Mouse (Mus musculus) hindbrain, embryonic 14.5 days (tissue): ENCODE results near the gene Zfp423. TPM values are rescaled to one million over a fixed set of nuclear protein-coding genes. Genes with fewer than 3 reads are reported as not detected.
A peak's percentile ranks its signal among the peaks of the same experiment; 100 is the strongest.

Experiments used
- ATAC-seq: fragments of 200-750 bp; cut with Nextera tagmentation; 2 replicates; pipeline ENCODE4 v1.8.0; 2017; ENCODE audit warnings: moderate number of reproducible peaks, mild to moderate bottlenecking, moderate TSS enrichment, moderate library complexity; ENCODE audit not compliant: low FRiP score
- DNase-seq: peaks from one replicate; pipeline ENCODE4 v3.0.0-alpha.2; 2015; ENCODE audit warnings: low spot score
- H3K27ac ChIP-seq: fragments of 300-500 bp; sonication (generic); 2 replicates; pipeline ENCODE4 v1.5.1; 2014; ENCODE audit warnings: mild to moderate bottlenecking, moderate library complexity
- H3K27me3 ChIP-seq: fragments of 300-500 bp; sonication (generic); 2 replicates; pipeline ENCODE4 v1.6.1; 2014; ENCODE audit warnings: mild to moderate bottlenecking, low read length, mixed read lengths; ENCODE audit not compliant: control insufficient read depth, insufficient read depth
- H3K36me3 ChIP-seq: fragments of 300-500 bp; sonication (generic); replicated peaks from 2 replicates; pipeline ENCODE4 v1.6.1; 2014; ENCODE audit not compliant: control insufficient read depth, insufficient read depth
- H3K4me1 ChIP-seq: fragments of 300-500 bp; sonication (generic); replicated peaks from 2 replicates; pipeline ENCODE4 v1.6.1; 2014; ENCODE audit warnings: antibody characterized with exemption, low read length, mixed read lengths; ENCODE audit not compliant: control insufficient read depth, insufficient read depth
- H3K4me2 ChIP-seq: fragments of 300-500 bp; sonication (generic); replicated peaks from 2 replicates; pipeline ENCODE4 v1.6.1; 2014; ENCODE audit warnings: mild to moderate bottlenecking, moderate library complexity
- H3K4me3 ChIP-seq: fragments of 300-500 bp; sonication (generic); replicated peaks from 2 replicates; pipeline ENCODE4 v1.5.1; 2014; ENCODE audit warnings: mild to moderate bottlenecking, low read length
- H3K9ac ChIP-seq: fragments of 300-500 bp; sonication (generic); 2 replicates; pipeline ENCODE4 v1.6.1; 2014
- H3K9me3 ChIP-seq: fragments of 300-500 bp; sonication (generic); 2 replicates; pipeline ENCODE4 v1.6.1; 2016; ENCODE audit warnings: low read length; ENCODE audit not compliant: control insufficient read depth
- WGBS: fragments of 180-500 bp; shearing (Covaris S2); extraction: QIAGEN DNeasy Blood & Tissue Kit; methylation state at CpG from one replicate; pipeline ENCODE4 v1.1.7; 2014; 5-methylcytosine and 5-hydroxymethylcytosine counted together
- polyA plus RNA-seq: library from polyadenylated mRNA; unstranded; fragments of >200 nt; fragmentation: Nextera tagmentation; extraction: Ambion mirVana; gene quantifications from 2 replicates; pipeline ENCODE4 v1.2.1, GENCODE M21; 2014

The Zfp423 gene
- polyA plus RNA-seq, 1 experiment from 2014 or later: 42.3 TPM

DNA sequence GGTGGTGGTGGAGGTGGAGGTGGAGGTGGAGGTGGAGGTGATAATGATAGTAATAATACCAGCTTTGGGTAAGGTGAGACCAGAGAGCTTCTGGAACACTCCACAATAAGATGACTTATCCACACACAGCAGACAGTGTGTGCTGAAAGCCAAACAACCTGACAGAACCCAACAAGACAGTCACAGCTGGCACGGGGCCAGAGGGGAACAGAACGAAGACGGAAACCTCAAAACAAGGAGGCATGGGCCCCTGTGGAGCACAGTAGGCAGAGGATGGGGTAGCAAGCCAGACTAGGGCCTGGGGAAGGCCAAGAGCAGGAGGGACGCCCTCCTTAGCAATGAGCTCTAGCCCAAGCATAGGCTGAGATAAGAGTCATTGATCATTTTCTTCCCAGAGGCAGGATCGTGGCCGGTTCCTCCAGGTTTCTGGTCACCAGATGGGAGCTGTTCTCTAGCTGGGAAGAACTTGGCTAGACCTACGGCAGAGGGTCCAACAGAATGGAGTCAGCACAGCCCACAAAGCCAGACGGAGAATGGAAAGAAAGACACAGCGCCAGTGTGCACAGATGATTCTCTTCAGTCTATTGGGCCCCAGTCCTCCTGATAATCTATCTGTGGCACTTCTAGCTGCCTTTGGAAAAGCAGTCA lies 133.3 kb downstream of the Zfp423 start:
- no peaks in the 10 kb centered on the region for H3K36me3 ChIP-seq
- ATAC-seq (no peak), DNase-seq (no peak)
- no peak overlapping the region for H3K4me3 ChIP-seq
- no peaks in the 10 kb centered on the region for H3K9me3 ChIP-seq
- H3K4me1 ChIP-seq: peaks cover 35% of the 10 kb centered on the region
- no peak overlapping the region for H3K27ac ChIP-seq
- no peak overlapping the region for H3K4me2 ChIP-seq
- H3K27me3 ChIP-seq: no peaks in the 10 kb centered on the region
- WGBS: 73% methylated on average over 9 of the region's 9 CpGs
- no peak overlapping the region for H3K9ac ChIP-seq

DNA sequence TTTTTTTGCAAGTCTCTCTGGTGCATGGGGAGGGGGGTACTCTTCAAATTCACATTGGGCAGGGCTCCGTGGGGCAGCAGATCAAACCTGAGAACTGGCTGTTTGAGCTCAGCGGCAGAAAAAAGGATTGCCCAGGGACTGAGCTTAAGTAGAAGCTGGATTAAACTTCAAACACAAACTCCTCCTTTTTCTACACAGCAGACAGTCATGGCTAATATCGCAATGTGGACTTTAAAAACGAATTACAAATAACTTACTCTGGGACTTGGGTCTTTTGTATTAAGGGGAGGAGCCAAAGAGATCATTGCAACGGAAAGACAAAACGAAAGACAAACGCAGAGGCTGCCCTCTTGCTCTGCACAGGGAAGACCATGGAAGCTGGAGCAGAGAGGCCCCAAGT lies 136.2 kb downstream of the Zfp423 start:
- Histone ChIP-seq H3K9me3 (no peaks in the 10 kb centered on the region), H3K4me1 (peaks cover 31% of the 10 kb centered on the region), H3K27me3 (no peaks in the 10 kb centered on the region), H3K9ac (peak overlapping the region; percentile 31; the same call in 1 of the 2 replicates), H3K27ac (0 out of 2 replicates have a peak overlapping the region, but pooled peaks have one; percentile 32), H3K4me3 (no peak overlapping the region), H3K36me3 (no peaks in the 10 kb centered on the region), H3K4me2 (no peak overlapping the region)
- WGBS: 9% methylated on average over 7 of the region's 7 CpGs
- no peak for DNase-seq
- no peak for ATAC-seq

DNA sequence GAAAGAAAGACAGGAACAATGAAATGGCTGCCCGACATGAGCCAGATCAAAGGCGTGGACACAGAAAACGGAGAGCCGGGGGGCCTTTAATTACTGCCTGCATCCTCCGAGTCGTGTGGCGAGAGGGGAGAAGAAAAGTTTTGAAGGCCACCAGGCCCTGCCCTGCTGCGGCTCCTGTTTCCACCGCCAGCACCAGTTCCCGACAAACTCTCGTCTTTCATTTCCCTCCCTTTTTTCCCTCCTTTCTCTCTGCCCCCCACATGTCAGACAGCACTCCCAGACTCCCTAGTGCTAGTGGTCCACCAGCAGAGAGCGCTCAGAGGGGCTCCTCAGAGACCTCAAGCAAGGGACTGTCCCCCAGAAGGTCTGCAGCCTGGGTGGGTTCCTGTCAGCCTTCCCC lies 136.7 kb downstream of the Zfp423 start:
- H3K9ac ChIP-seq: peak overlapping the region; percentile 31
- 0 out of 2 replicates have a peak overlapping the region, but pooled peaks have one; percentile 32 for H3K27ac ChIP-seq
- no peaks in the 10 kb centered on the region for H3K27me3 ChIP-seq
- H3K4me3 ChIP-seq: no peak overlapping the region
- no peak for DNase-seq
- WGBS: 10% methylated on average over 12 of the region's 12 CpGs
- 0 out of 2 replicates have a peak overlapping the region, but pooled peaks have one; percentile 5 for H3K4me2 ChIP-seq
- H3K4me1 ChIP-seq: peaks cover 36% of the 10 kb centered on the region
- no peak for ATAC-seq
- H3K36me3 ChIP-seq: no peaks in the 10 kb centered on the region
- no peaks in the 10 kb centered on the region for H3K9me3 ChIP-seq

DNA sequence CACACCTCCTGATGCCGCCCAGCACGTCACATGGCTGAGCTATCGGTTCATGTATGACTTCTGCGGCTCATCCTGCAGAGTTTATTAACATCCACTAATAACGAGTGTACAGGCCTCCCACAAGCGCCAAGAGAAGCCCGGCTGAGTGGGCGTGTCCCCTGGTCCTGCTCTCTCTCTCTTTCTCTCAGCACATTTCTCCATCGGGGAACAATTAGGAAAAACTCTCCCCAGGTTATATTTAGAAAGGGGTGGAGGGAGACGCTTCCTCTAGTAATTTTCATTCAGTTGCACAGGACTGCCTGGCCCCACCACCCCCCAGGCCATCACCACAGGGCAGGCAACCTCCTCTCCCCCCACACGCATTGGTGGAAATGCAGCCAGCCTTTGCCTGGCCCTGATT lies 137.2 kb downstream of the Zfp423 start:
- Histone ChIP-seq H3K9me3 (no peaks in the 10 kb centered on the region), H3K9ac (peak overlapping the region; percentile 31), H3K27ac (peak overlapping the region; percentile 40), H3K4me2 (0 out of 2 replicates have a peak overlapping the region, but pooled peaks have one; percentile 5), H3K36me3 (no peaks in the 10 kb centered on the region), H3K4me1 (peaks cover 37% of the 10 kb centered on the region), H3K27me3 (no peaks in the 10 kb centered on the region), H3K4me3 (no peak overlapping the region)
- DNase-seq (no peak), ATAC-seq (no peak)
- WGBS: 34% methylated on average over 11 of the region's 11 CpGs

DNA sequence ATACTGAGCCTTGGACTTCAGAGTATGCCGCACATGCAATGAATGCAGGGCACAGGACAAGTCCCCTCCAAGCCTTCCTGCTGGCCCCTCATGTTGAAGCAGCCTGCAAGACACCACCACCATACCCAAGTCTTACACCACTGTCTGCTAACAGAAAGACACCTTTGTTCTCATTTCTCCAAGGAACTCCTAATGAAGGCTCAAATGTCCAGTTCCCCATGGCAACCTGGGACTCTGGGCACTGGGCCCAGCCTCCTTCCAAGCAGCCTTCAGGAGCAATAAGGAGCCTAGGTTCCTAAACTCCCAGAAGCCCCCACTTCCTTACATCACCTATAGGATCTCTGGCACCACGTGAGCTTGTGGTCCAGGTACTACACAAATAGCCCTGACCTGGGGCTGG lies 137.7 kb downstream of the Zfp423 start:
- peaks cover 37% of the 10 kb centered on the region for H3K4me1 ChIP-seq
- no peak overlapping the region for H3K9ac ChIP-seq
- H3K27ac ChIP-seq: peak overlapping the region; percentile 40
- H3K9me3 ChIP-seq: no peaks in the 10 kb centered on the region
- DNase-seq (peak; percentile 62), ATAC-seq (no peak)
- H3K4me3 ChIP-seq: no peak overlapping the region
- no peaks in the 10 kb centered on the region for H3K27me3 ChIP-seq
- no peaks in the 10 kb centered on the region for H3K36me3 ChIP-seq
- 71% methylated on average over 2 of the region's 2 CpGs for WGBS
- H3K4me2 ChIP-seq: no peak overlapping the region

DNA sequence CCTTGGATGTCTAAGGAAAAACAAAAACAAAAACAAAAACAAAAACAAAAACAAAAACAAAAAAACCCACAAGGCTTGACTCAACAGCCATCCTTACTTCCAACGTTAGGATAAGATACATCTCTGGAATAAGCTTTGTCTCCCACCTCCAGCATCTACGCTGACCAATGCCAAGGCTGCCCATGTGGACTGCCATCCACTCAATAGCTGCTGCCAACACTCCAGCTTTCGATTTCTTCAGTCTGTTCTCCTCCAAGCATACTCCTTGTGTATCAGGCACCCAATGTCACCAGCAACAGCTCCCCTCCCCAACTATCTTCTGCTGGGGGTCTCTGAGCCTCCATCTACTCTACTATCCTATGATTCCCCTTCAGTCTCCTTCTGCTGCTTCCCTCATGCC lies 140.1 kb downstream of the Zfp423 start:
- Histone ChIP-seq H3K4me3 (no peak overlapping the region), H3K9me3 (no peaks in the 10 kb centered on the region), H3K9ac (no peak overlapping the region), H3K27ac (no peak overlapping the region), H3K4me1 (peaks cover 40% of the 10 kb centered on the region), H3K27me3 (no peaks in the 10 kb centered on the region), H3K36me3 (no peaks in the 10 kb centered on the region), H3K4me2 (no peak overlapping the region)
- no peak for DNase-seq
- ATAC-seq: no peak
- 93% methylated on average over 3 of the region's 3 CpGs for WGBS

DNA sequence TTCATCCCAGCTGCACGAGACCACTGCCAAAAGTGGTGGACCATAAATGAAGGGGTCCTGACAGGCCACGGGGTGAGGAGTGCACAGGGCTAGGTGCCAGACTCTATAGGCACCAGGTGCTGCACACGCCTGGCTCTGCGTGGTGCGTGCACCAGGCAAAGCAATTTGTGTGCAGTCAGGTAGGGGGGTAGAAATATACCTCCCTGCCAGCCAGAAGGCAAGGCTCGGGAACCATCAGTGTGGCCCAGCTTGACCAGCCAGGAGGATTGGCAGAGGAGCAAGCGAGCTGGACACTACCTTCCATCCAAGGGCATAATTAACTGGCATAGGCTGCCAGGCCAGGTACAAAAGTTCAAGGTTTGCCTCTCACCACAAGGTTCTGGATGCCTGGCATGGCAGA lies 140.9 kb downstream of the Zfp423 start:
- no peak for DNase-seq
- Histone ChIP-seq H3K36me3 (no peaks in the 10 kb centered on the region), H3K4me3 (no peak overlapping the region), H3K9ac (no peak overlapping the region), H3K4me2 (no peak overlapping the region), H3K4me1 (peaks cover 40% of the 10 kb centered on the region), H3K27me3 (no peaks in the 10 kb centered on the region), H3K9me3 (no peaks in the 10 kb centered on the region), H3K27ac (no peak overlapping the region)
- WGBS: 78% methylated on average over 7 of the region's 7 CpGs
- no peak for ATAC-seq

DNA sequence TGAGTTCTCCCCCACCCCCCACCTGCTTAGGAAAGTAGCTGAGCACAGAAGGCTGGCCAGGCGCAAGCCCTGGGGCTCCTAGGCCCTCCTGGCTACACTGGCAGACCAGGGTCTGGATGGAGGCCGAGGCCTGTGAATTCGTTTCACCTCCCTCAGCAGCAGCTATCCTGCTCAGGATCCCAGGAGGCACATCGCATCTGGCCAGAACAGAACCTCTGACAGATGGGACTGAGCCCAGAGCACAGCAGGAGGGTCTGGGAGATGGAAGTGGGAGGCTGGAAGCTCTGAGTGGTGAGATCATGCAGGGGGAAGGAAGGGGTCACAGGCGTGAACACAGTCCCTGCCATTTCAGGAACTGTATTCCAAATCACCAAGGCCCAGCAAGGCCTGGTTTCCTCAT lies 143.3 kb downstream of the Zfp423 start:
- Histone ChIP-seq H3K9ac (no peak overlapping the region), H3K27me3 (no peaks in the 10 kb centered on the region), H3K4me1 (peaks cover 35% of the 10 kb centered on the region), H3K4me3 (no peak overlapping the region), H3K4me2 (no peak overlapping the region), H3K36me3 (no peaks in the 10 kb centered on the region), H3K27ac (no peak overlapping the region), H3K9me3 (no peaks in the 10 kb centered on the region)
- ATAC-seq (0 out of 2 replicates have a peak, but pooled peaks have one; percentile 6), DNase-seq (no peak)
- WGBS: 41% methylated on average over 5 of the region's 5 CpGs

DNA sequence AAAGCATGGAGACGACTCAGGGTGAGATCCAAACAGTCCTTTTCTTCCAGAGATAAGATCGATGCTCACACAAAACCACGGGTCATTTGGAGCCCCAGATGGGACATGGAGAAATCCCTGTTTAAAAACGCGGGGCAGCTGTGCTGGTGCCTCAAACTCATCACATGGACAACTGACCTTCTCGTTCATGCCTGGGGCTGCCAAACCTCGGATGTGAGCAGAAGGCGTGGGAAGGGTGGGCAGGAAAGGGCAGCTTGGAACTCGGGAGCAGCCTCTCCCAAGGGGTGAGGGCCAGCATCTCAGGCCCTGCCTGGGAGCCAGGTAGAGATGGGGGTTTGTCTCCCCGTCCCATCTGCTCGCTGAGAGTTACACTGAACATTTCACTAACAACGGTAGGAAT lies 146.7 kb downstream of the Zfp423 start:
- H3K4me3 ChIP-seq: no peak overlapping the region
- 50% methylated on average over 12 of the region's 12 CpGs for WGBS
- H3K9ac ChIP-seq: no peak overlapping the region
- no peaks in the 10 kb centered on the region for H3K36me3 ChIP-seq
- H3K4me2 ChIP-seq: no peak overlapping the region
- peak overlapping the region; percentile 77 for H3K27ac ChIP-seq
- peaks cover 26% of the 10 kb centered on the region for H3K4me1 ChIP-seq
- H3K9me3 ChIP-seq: no peaks in the 10 kb centered on the region
- DNase-seq (no peak), ATAC-seq (no peak)
- H3K27me3 ChIP-seq: no peaks in the 10 kb centered on the region
